Comparison of ENCODE assay signal across 8 mouse cellular contexts in the genomic region with DNA sequence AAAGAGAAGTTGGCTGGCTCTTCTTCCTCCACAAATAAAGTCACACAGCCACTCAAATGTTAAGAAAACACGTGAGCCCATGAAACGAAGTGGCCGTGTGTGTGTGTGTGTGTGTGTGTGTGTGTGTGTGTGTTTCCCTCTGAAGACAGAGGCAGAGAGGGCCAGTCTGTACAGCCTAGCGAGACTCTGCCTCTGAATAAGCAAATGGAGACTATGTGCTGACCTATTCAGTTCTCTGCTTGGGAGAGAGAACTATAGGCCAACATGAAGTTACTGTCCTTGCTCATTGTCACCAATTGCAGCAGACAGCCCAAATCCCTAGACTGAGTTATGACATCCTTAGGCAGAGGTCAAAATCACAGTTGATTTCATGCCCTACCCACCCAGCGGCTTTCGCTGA. TPM values are rescaled to one million over a fixed set of nuclear protein-coding genes. Genes with fewer than 3 reads are reported as not detected.
DNase-seq lines count a peak whose midpoint lies in the region; ATAC-seq lines count a peak whose summit lies in the region.

No protein-coding gene starts in this region.

- peak overlapping the region; percentile 60 for H3K4me2 ChIP-seq in kidney, embryonic 14.5 days (replicated peaks; ENCODE audit: low read depth, low read length)
- peak overlapping the region; percentile 58 for H3K4me2 ChIP-seq in embryonic facial prominence, embryonic 12.5 days (replicated peaks)
- peak overlapping the region; percentile 92 for H3K4me2 ChIP-seq in hindbrain, embryonic 15.5 days
- peak overlapping the region; percentile 77 for H3K4me2 ChIP-seq in midbrain, embryonic 13.5 days (replicated peaks)

- H3K27ac ChIP-seq in kidney, embryonic 14.5 days (ENCODE audit: low read depth, low read length), result peak overlapping the region; percentile 90
- H3K27ac ChIP-seq in embryonic facial prominence, embryonic 12.5 days, result peak overlapping the region; percentile 78
- peak overlapping the region; percentile 82 for H3K27ac ChIP-seq in hindbrain, embryonic 15.5 days (replicated peaks)
- no peak overlapping the region for H3K27ac ChIP-seq in midbrain, embryonic 13.5 days

- H3K36me3 ChIP-seq in kidney, embryonic 14.5 days (ENCODE audit: control insufficient read depth, insufficient read depth, low read length), result no peaks in the 10 kb centered on the region; the same call in 1 of the 2 replicates
- H3K36me3 ChIP-seq in embryonic facial prominence, embryonic 12.5 days, result 0 out of 2 replicates have a peak, but pooled peaks cover 9% of the 10 kb centered on the region
- H3K36me3 ChIP-seq in hindbrain, embryonic 15.5 days, result no peaks in the 10 kb centered on the region
- H3K36me3 ChIP-seq in midbrain, embryonic 13.5 days, result 0 out of 2 replicates have a peak, but pooled peaks cover 3% of the 10 kb centered on the region

- peak overlapping the region; percentile 70 for H3K9ac ChIP-seq in kidney, embryonic 14.5 days (ENCODE audit: low read depth, low read length)
- peak overlapping the region; percentile 52 for H3K9ac ChIP-seq in embryonic facial prominence, embryonic 12.5 days
- H3K9ac ChIP-seq in hindbrain, embryonic 15.5 days, result peak overlapping the region; percentile 67
- H3K9ac ChIP-seq in midbrain, embryonic 13.5 days (replicated peaks), result peak overlapping the region; percentile 69

- H3K4me3 ChIP-seq in kidney, embryonic 14.5 days (ENCODE audit: low read length), result peak overlapping the region; percentile 41
- peak overlapping the region; percentile 40 for H3K4me3 ChIP-seq in embryonic facial prominence, embryonic 12.5 days
- peak overlapping the region; percentile 67 for H3K4me3 ChIP-seq in hindbrain, embryonic 15.5 days
- peak overlapping the region; percentile 53 for H3K4me3 ChIP-seq in midbrain, embryonic 13.5 days (replicated peaks)

- WGBS in kidney, embryonic 14.5 days, result 24% methylated on average over 6 of the region's 6 CpGs
- WGBS in embryonic facial prominence, embryonic 12.5 days, result 48% methylated on average over 6 of the region's 6 CpGs
- WGBS in hindbrain, embryonic 15.5 days, result 31% methylated on average over 6 of the region's 6 CpGs
- 46% methylated on average over 6 of the region's 6 CpGs for WGBS in midbrain, embryonic 13.5 days

- DNase-seq in kidney, adult 11 months, result no peak
- DNase-seq in gastrocnemius, postnatal 25 days, result no peak
- DNase-seq in layer of hippocampus, adult 9-10 months (ENCODE audit: low spot score), result no peak
- DNase-seq in left cerebral cortex, postnatal 4 days, result no peak

- peak; percentile 62 for ATAC-seq in kidney, embryonic 14.5 days (ENCODE audit: low FRiP score, low TSS enrichment)
- peak; percentile 64; the same call in 1 of the 2 replicates for ATAC-seq in embryonic facial prominence, embryonic 12.5 days (ENCODE audit: insufficient number of reproducible peaks, insufficient read depth, low FRiP score, low TSS enrichment)
- peak; percentile 40 for ATAC-seq in hindbrain, embryonic 15.5 days (ENCODE audit: low FRiP score, low read depth)
- peak; percentile 66 for ATAC-seq in midbrain, embryonic 13.5 days

- no peaks in the 10 kb centered on the region for H3K27me3 ChIP-seq in kidney, embryonic 14.5 days (ENCODE audit: control insufficient read depth, insufficient read depth, low read length)
- no peaks in the 10 kb centered on the region for H3K27me3 ChIP-seq in embryonic facial prominence, embryonic 12.5 days
- H3K27me3 ChIP-seq in hindbrain, embryonic 15.5 days, result no peaks in the 10 kb centered on the region
- peaks cover 6% of the 10 kb centered on the region; the same call in 1 of the 2 replicates for H3K27me3 ChIP-seq in midbrain, embryonic 13.5 days

- H3K9me3 ChIP-seq in kidney, embryonic 14.5 days (ENCODE audit: control insufficient read depth, low read length), result no peaks in the 10 kb centered on the region
- H3K9me3 ChIP-seq in embryonic facial prominence, embryonic 12.5 days, result no peaks in the 10 kb centered on the region
- no peaks in the 10 kb centered on the region for H3K9me3 ChIP-seq in hindbrain, embryonic 15.5 days
- H3K9me3 ChIP-seq in midbrain, embryonic 13.5 days, result no peaks in the 10 kb centered on the region

- H3K4me1 ChIP-seq in kidney, embryonic 14.5 days (ENCODE audit: control insufficient read depth, insufficient read depth, low read length), result no peaks in the 10 kb centered on the region
- H3K4me1 ChIP-seq in embryonic facial prominence, embryonic 12.5 days, result no peaks in the 10 kb centered on the region
- peaks cover 10% of the 10 kb centered on the region; the same call in 1 of the 2 replicates for H3K4me1 ChIP-seq in hindbrain, embryonic 15.5 days (replicated peaks)
- peaks cover 9% of the 10 kb centered on the region for H3K4me1 ChIP-seq in midbrain, embryonic 13.5 days (replicated peaks)

- intact Hi-C loops in left cerebral cortex, postnatal 4 days (cut with DNase I), result loop anchor here (10.0 kb wide), 1 partner anchor 122 kb away; no protein-coding TSS in a partner anchor

RNA-seq across cellular contexts. Expression of gene Ppp1r3c, which starts 0.6 kb away (rescaled TPM):
- 10.1 and 16.7 TPM in 2 replicates for polyA plus RNA-seq in kidney, embryonic 14.5 days (2014; fragmentation: Nextera tagmentation; extraction: Ambion mirVana)
- 5.9 and 6.2 TPM in 2 replicates for polyA plus RNA-seq in embryonic facial prominence, embryonic 12.5 days (2016; fragmentation: Nextera tagmentation; extraction: Ambion mirVana)
- polyA plus RNA-seq in hindbrain, embryonic 15.5 days (2015; fragmentation: Nextera tagmentation; extraction: Ambion mirVana), result 23.2 and 25.6 TPM in 2 replicates
- polyA plus RNA-seq in midbrain, embryonic 13.5 days (2015; fragmentation: Nextera tagmentation; extraction: Ambion mirVana), result 5.9 and 7.1 TPM in 2 replicates
- total RNA-seq in gastrocnemius, postnatal 25 days (2021), result 100 to 1,000 TPM; 219 to 491 TPM
- total RNA-seq in left cerebral cortex, postnatal 4 days (2021), result 10 to 100 TPM; 17.4 to 19.9 TPM
